Mouse (Mus musculus) cerebellum, postnatal 25 days (tissue): ENCODE measurements at regions not wholly inside any gene's neighbourhood (a gene's known extent, or its start where the extent isn't known, plus 50 kb on each side); places are given as distances from the start of the nearest gene placed in this dataset.

Experiments
- DNase-seq, 2 experiments: peaks; one replicate each; pipeline ENCODE4 v3.0.0; 2021; ENCODE audit warnings: mixed read lengths in 2 of 2

DNA sequence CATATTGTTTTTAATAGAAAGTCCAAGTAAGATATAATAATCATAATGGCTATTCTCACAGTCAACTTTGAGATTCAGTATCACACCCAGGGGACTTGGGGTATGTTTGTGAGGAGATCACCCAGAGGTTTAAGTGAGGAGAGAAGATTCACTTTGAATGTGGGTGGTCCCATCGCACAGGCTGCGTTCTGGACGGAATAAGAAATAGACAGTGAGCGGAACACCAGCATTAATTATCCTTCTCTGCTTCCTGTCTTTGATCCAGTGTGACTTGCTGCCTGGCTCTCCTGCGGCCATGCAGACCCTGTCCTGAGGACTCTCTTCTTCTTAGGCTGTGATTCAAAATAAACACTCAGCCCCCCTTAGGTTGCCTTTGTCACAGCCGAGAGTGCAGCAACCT lies 60.6 kb upstream of the Kras start:
- DNase-seq = no peak

DNA sequence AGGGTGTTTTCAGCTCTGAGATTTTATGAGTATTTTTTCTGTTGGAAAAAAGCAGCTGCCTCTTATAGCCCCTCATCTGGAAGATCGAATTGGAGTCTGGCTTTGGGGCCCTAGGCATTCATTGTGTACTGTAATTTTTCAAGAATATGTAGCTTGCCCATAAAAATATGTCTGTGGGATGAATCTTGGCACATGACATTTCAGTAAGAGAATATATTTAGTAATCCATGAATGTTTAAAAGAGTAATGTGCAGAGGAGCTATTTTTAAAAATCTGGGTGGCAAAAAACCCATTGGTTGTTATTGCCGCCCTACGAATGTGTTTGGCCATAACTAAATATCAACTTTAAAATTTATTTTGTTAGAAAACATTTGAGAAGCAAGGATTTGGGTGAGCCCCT lies 59.0 kb upstream of the Kras start:
- DNase-seq = no peak

DNA sequence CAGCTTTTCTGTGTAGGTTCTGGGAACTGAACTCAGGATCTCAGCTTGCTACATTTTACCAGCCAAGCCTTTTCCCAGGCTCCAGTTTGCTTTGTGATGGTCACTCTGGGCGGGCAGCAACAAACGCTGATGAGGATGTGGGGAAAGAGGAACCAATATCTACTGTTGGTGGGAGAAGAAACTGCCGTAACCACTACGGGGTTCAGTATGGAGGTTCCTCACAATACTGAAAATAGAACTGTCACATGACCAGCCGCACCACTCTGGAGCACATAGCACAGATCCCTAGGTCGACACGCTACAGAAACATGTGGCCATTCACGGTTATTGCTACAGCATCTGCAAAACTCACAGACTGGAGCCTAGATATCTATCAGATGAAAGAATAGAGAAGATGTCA lies 57.2 kb upstream of the Kras start:
- no peak for DNase-seq

DNA sequence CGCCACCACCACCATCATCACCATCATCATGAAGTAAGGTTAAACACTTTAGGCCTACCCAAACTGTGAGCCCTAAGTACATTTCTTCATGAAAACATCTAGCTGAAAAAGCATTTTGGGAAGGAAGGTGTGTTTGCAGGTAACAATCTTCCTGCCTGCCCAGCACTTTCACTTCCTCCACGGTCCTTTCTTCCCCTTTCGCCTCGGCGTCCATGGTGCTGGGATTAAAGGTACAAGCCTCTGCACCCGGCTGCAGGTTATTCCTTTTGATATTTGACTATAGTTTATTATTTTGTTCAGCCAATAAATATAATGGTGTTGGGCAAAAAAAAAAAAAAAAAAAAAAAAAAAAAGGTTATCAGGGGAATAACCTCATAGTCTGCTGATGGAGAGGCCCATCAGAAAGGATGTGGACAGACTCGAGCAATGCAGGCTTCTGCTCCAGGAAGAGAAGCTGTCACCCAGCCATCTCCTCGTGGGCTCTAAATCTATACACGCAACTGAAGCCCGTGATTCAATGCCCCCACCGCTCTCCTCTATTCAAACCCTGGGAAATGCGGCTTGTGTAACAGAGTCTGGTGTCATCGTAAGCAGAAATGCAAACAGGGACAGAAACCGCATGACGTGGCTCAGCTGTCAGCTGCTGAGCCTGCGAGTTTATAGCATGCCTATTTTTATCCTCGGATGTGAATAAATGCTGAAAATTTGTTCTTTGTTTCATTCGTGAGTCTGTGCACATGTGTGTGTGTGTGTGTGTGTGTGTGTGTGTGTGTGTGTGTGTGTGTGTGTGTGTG lies 56.5 kb upstream of the Kras start:
- no peak for DNase-seq

DNA sequence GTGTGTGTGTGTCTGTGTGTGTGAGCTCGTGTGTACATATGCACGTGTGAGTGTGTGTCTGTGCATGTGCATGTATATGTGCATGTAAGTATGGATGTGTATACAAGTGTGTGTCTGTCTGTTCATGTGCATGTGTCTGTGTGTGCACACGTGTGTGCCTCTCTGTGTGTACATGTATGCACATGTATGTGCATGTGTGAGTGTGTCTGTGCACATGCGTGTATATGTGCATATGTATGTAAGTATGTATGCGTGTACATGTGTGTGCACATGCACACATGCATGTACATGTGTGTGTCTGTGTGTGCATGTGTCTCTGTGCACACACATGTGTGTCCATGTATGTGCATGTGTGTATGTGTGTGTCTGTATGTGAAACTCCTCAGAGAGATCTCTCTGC lies 55.6 kb upstream of the Kras start:
- no peak for DNase-seq

DNA sequence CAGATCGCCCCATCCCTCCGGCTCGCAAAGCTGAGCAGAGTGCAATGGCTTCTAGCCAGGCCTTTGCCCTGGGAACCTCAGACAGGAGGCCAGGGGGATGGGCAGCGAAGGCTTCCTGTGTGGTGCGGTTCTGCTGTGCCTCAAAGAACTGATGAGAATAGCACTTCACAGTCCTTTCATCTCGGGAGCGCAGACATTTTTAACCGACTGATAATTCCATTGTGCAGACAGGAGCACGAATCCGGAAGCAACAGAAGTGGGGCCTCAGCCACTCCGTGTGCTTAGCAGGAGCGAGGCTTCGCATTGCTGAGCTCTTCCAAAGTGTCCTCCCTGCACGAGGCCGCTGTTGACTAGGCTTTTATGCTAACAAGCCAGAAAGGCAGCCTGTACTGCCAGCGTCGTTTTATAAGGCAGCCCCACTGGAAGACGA lies 53.6 kb upstream of the Kras start:
- peak; percentile 46 to 65 for DNase-seq

DNA sequence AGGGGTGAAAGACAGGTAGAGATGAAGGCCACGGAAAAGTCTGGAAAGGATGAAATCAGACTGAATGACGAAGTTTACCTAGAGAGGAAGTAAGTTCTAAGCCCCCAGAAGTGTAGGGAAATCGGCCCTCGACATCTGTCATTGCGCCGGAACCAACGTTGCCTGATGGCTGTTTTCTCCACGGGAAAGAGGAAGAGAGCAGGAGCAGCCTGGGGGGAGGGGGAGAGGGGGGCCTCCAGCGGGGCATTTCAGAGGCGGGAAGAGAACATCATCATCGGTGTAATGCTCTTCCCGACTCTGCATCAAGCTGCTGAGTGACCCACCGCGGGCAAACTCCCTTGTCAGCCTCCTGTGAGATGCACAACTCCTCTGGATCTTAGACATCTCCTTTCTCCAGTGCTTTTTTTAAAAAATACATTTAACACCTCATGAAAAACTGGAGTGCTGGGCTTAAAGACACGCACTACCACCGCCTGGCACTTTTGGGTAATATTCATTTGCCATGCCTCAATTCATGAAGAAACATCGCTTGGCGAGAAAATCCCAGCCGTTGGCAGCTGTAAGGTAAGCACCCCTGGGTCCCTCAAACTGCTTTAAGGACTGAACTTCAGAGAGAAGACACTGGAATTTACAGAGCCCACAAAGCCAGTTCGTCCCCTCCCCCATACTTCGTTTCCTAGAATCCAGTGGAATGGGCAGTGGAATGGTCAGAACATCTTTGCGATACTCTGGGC lies 53.0 kb upstream of the Kras start:
- no peak for DNase-seq

DNA sequence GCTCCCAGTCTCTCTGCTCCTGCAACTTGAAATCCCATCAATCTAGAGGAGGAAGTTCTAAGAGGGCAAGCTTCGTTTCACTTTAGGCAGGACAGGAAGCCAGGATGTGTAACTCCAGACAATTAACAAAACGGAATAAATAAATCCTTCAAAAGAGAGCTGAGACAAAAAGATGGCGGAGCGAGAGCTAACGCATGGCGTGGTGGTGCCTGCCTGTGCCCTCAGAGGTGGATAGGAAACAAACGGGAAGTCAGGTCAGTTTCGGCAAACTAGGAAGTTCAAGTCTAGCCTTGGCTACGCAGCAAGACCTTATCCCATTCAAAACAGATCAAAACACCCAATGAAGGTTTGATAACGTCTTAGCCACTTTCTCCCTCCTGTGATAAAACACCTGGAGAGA lies 52.1 kb upstream of the Kras start:
- no peak for DNase-seq

DNA sequence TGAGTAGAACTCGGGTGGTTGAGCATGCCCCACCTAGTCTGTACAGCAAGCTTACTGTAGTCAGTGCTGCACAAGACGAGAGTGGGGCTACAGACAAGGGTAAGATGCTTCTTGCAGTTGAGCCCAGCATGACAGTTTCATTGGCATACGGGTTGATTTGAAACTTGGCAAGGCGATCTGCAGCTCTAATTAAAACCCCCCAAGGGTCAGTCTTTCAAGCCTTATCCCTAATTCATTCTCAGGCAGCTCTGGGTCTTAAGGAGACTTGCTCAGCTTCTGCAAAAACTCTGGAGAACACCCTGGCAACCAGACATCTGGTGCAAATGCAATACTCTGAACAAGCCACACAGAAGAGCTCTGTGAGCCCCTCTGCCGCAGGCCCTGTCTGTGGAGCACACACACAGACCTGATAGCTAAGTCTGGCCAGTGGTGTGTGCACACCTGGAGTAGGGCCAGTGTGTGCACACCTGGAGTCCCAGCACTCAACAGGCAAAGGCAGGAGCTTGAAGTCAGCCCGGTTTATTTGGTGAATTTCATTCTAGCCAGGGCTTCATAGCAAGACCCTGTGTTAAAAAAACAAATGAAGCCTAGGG lies 50.3 kb upstream of the Kras start:
- DNase-seq = no peak
